Mouse (Mus musculus) small intestine, adult 2 months (tissue): ENCODE results near the gene Erv3. TPM values are rescaled to one million over a fixed set of nuclear protein-coding genes. Genes with fewer than 3 reads are reported as not detected.

Experiments used
- H3K27ac ChIP-seq: fragments of 200-500 bp; 2 replicates; pipeline ENCODE4 v1.5.1; 2012; ENCODE audit warnings: low read depth, low read length, control low read depth, inconsistent platforms; ENCODE audit not compliant: insufficient read depth
- H3K27me3 ChIP-seq: fragments of 200-500 bp; 2 replicates; pipeline ENCODE4 v1.6.1; 2012; ENCODE audit warnings: mild to moderate bottlenecking, moderate library complexity, low read length, inconsistent platforms; ENCODE audit not compliant: control insufficient read depth, insufficient read depth
- H3K36me3 ChIP-seq: fragments of 200-500 bp; 2 replicates; pipeline ENCODE4 v1.6.1; 2012; ENCODE audit warnings: mild to moderate bottlenecking, low read length, control low read depth, inconsistent platforms; ENCODE audit not compliant: control insufficient read depth, insufficient read depth
- H3K4me1 ChIP-seq: fragments of 200-500 bp; 2 replicates; pipeline ENCODE4 v1.6.1; 2012; ENCODE audit warnings: low read length, inconsistent platforms, mixed read lengths; ENCODE audit not compliant: control insufficient read depth, insufficient read depth, insufficient read length
- H3K4me3 ChIP-seq: fragments of 200-500 bp; 2 replicates; pipeline ENCODE4 v1.5.1; 2012; ENCODE audit warnings: low read depth, mild to moderate bottlenecking, control low read depth, inconsistent platforms, low read length, moderate library complexity
- CTCF ChIP-seq: fragments of 200-500 bp; IDR thresholded peaks from 2 replicates; pipeline ENCODE4 v1.5.1; 2012; ENCODE audit warnings: low read depth, mild to moderate bottlenecking, control low read depth, inconsistent platforms, low read length, moderate library complexity, mixed read lengths; ENCODE audit not compliant: insufficient replicate concordance, insufficient read length; ENCODE audit errors: extremely low read depth
- POLR2A ChIP-seq: fragments of 200-500 bp; IDR thresholded peaks from 2 replicates; pipeline ENCODE4 v1.6.1; 2012; ENCODE audit warnings: low read depth, mild to moderate bottlenecking, control low read depth, inconsistent platforms, low read length, moderate library complexity
- WGBS: fragments of 180-500 bp; shearing (Covaris S2); methylation state at CpG from one replicate; pipeline ENCODE4 v1.1.7; 2018; 5-methylcytosine and 5-hydroxymethylcytosine counted together
- polyA plus RNA-seq: library from polyadenylated mRNA; depleted of rRNA; stranded (reverse); fragments of >200 nt; gene quantifications from 2 replicates; pipeline ENCODE4 v1.2.3, GENCODE M21; 2012

Gene Erv3
- polyA plus RNA-seq, 1 experiment, result not detected

DNA sequence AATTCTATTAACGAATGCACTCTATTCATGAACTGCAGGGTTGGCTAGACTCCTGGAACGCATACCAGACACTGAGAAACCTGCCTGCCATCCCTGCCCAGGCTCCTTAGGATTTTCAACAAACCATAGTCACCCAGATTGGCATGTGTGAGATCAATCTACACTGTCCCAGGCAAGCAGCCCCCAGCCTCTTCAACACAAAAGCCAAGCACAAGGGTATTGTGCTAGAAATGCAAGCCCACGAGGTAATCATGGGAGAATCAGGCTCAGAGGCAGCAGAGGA lies 37.9 kb downstream of the Erv3 start:
- Histone ChIP-seq H3K27ac (no peak overlapping the region), H3K4me3 (no peak overlapping the region), H3K4me1 (no peaks in the 10 kb centered on the region; the same call in 1 of the 2 replicates), H3K36me3 (no peaks in the 10 kb centered on the region), H3K27me3 (no peaks in the 10 kb centered on the region)
- WGBS, result 60% methylated on average over 3 of the region's 3 CpGs
- no peak for TF ChIP-seq CTCF
- no peak for TF ChIP-seq POLR2A

DNA sequence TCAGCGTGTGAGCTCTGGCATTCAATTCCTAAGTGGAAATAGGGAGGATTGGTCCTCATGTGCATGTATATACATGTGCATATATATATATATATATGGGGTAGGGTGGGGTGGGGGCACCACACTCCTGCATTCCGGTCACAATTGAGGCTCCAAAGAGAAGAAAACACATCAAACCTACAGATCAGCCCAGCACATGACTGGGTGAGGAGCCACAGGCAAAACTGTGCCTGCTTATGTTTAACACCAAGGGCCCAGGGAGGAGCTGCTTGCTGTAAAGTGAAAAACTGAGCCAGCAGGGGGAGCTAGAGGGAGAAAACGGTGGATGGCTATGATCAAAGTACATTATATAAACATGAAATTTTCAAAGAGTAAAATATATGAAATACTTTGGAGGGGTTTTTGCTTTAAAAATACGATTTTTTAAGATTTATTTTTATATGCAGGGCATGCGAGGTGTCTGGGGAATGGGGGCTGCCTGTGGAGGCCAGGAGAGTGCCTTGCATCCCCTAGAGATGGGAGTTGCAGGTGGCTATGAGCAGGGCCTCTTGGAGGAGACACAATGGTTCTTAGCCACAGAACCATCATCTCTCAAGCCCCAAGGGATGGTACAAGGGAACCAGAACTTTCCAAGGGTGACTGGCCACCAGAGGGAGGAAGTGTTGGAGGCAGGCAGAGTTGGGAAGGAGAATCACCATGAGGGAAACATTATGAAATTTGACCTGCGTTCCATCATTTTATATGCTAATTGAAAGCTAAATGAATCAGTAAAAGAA lies 38.4 kb downstream of the Erv3 start:
- H3K27ac ChIP-seq, result no peak overlapping the region
- no peak overlapping the region for H3K4me3 ChIP-seq
- H3K4me1 ChIP-seq, result no peaks in the 10 kb centered on the region; the same call in 1 of the 2 replicates
- WGBS, result 27% methylated on average over 6 of the region's 6 CpGs
- H3K36me3 ChIP-seq, result no peaks in the 10 kb centered on the region
- TF ChIP-seq CTCF, result peak; percentile 63; the same call in 1 of the 2 replicates
- no peak for TF ChIP-seq POLR2A
- H3K27me3 ChIP-seq, result no peaks in the 10 kb centered on the region

DNA sequence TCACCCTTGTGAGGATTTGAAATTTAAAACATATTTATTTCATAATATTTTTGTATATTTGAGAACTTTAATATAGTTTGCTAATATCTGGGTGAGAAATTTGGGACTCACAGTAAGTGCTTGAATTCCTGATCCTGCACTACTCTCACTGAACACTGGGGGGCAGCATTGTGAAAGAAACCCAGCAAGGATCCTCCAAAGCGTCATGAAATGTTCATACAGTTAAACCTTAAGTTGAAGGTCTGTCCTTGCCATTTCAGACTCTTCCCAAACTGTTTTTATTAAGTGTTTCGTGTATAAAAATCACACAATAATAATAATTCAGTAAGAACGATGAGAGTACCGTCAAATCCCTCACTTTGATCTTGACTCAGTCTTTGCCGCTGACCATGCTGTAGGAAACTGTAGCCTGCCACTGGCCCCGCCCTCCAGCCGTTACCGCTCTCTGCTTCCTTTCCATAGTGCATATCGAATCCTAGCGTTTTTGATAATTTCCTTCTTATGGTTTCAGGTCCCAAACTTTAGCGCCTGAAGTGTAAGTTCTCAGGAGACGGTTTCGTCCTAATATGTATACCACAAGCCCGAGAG lies 39.4 kb downstream of the Erv3 start:
- peak; percentile 23; the same call in 1 of the 2 replicates for TF ChIP-seq CTCF
- no peak for TF ChIP-seq POLR2A
- H3K27ac ChIP-seq, result no peak overlapping the region
- no peaks in the 10 kb centered on the region for H3K27me3 ChIP-seq
- WGBS, result 20% methylated on average over 14 of the region's 14 CpGs
- H3K4me3 ChIP-seq, result no peak overlapping the region
- no peaks in the 10 kb centered on the region for H3K36me3 ChIP-seq
- H3K4me1 ChIP-seq, result no peaks in the 10 kb centered on the region; the same call in 1 of the 2 replicates

DNA sequence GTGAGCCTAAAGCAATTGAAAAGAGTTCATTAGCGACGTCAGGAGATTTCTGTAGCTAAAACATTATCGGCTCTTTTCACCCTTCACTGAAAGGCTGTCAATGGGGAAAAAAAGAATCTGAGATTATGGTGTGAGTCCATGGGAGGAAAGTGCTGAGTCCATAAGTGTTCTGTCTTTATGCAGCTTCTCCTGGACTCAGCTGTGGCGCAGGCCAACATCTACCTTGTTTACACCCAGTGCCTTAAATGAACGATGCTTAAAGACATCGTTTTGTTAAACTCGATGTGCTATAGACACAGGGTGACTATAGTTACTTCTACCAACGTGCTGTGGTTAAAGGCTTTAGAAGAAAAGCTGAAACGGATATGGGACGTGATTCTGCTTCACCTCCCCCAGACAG lies 45.2 kb downstream of the Erv3 start:
- H3K27ac ChIP-seq, result no peak overlapping the region
- WGBS, result 79% methylated on average over 10 of the region's 10 CpGs
- no peaks in the 10 kb centered on the region for H3K4me1 ChIP-seq
- H3K4me3 ChIP-seq, result no peak overlapping the region
- no peaks in the 10 kb centered on the region for H3K36me3 ChIP-seq
- H3K27me3 ChIP-seq, result no peaks in the 10 kb centered on the region; the same call in 1 of the 2 replicates
- no peak for TF ChIP-seq CTCF
- no peak for TF ChIP-seq POLR2A

DNA sequence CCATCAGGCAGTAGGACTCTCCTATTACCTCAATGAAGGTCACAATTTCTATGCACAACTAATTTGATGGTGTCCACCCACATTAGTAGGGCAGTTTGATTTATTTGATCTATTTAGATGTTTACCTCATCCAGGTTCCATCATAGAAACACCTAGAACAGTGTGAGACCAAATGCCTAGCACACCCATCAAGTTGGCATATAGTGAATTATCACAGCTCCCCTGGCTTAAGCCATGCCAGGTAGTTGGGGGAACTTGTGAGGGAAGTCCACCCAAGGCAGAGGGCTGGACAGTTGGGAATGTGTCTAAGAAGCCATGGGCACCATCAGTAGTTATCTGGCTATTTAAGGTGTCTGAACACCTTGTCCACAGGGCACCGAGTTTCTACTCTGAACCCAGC lies 46.1 kb downstream of the Erv3 start:
- Histone ChIP-seq H3K36me3 (no peaks in the 10 kb centered on the region), H3K27ac (no peak overlapping the region), H3K4me1 (no peaks in the 10 kb centered on the region), H3K27me3 (no peaks in the 10 kb centered on the region; the same call in 1 of the 2 replicates), H3K4me3 (no peak overlapping the region)
- TF ChIP-seq CTCF (no peak), POLR2A (no peak)
- WGBS, result 55% methylated on average over 1 of the region's 1 CpGs

DNA sequence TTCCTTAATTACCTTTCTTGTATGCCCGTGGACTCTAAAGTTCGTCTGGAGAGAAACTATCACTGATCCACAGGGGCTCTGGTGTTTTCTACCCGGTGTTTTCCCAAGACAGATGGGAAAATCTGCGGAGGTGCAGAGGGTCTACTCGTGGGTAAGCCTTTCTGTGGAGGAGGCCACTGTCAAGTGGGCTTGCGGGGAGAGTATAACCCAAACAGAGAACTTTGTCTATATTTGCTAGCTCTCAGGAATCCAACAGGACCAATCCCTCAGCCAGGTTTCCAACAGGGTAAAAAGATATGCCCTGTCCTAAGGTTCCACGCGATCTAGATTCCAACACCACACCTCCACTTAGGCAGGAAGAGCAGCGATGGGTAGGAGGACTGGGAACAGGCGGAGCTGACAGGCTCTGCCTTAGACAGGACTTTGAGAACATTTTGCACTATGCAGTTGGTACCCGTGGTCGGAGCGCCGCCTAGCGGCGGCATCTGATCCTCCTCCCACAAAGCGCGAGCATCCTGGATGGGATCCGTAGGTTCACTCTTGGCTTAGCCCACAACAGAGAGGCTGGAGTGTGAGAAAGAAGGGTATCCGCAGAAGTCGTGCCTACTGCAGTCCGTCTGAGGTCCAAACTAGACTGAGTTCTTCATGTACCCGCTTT lies 46.9 kb downstream of the Erv3 start:
- TF ChIP-seq CTCF (peak; percentile 95), POLR2A (no peak)
- 17% methylated on average over 23 of the region's 23 CpGs for WGBS
- no peaks in the 10 kb centered on the region; the same call in 1 of the 2 replicates for H3K27me3 ChIP-seq
- H3K36me3 ChIP-seq, result no peaks in the 10 kb centered on the region
- no peak overlapping the region for H3K4me3 ChIP-seq
- H3K4me1 ChIP-seq, result no peaks in the 10 kb centered on the region
- no peak overlapping the region for H3K27ac ChIP-seq

DNA sequence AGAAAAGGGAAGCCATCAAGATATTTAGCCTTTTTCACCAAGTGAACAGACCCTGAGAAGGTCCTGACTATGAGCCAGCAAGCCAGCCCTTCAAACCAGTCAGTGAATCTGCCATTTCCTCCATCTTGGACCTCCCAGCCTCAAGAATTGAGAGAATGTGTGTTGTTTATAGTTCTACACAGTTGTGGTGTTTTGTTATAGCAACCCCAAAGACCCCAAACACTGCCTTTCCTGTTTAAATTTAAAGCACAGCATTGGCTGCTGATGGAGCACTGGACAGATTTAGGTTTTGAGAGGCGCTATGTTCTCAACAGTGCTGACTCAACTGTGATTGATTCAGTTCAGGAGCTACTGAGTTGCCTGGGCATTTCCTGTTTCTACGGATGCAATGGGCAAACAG lies 47.9 kb downstream of the Erv3 start:
- no peaks in the 10 kb centered on the region; the same call in 1 of the 2 replicates for H3K27me3 ChIP-seq
- H3K27ac ChIP-seq, result no peak overlapping the region
- no peak overlapping the region for H3K4me3 ChIP-seq
- no peak for TF ChIP-seq CTCF
- no peaks in the 10 kb centered on the region for H3K4me1 ChIP-seq
- WGBS, result 65% methylated on average over 2 of the region's 2 CpGs
- H3K36me3 ChIP-seq, result no peaks in the 10 kb centered on the region
